Mouse (Mus musculus) olfactory bulb, adult 2 months (tissue): ENCODE data around the gene Olfr1045.

Experiments
- CTCF ChIP-seq: fragments of 200-500 bp; IDR thresholded peaks from 2 replicates; pipeline ENCODE4 v1.5.1; 2012; ENCODE audit warnings: low read depth, mild to moderate bottlenecking, low read length, moderate library complexity; ENCODE audit not compliant: insufficient read depth
- POLR2A ChIP-seq: fragments of 200-500 bp; IDR thresholded peaks from 2 replicates; pipeline ENCODE4 v1.6.1; 2012; ENCODE audit warnings: mild to moderate bottlenecking, low read depth, low read length, moderate library complexity; ENCODE audit not compliant: insufficient read depth

- no peak for TF ChIP-seq POLR2A
- TF ChIP-seq CTCF = no peak
Measured at GRCm38 (mm10) chr2:86185583-86185982, 17.2 kb downstream of the Olfr1045 start, which contains the start of gene Olfr52.
